Comparison of ENCODE assay signal across 8 mouse cellular contexts in genomic region chr2:160601805-160602204, GRCm38 (mm10). TPM values are rescaled to one million over a fixed set of nuclear protein-coding genes. Genes with fewer than 3 reads are reported as not detected.
DNase-seq lines count a peak whose midpoint lies in the region.

No protein-coding gene starts in this region.

- peak; percentile 32 for DNase-seq in gastrocnemius, adult 18-20 months (ENCODE audit: low spot score)
- DNase-seq in gastrocnemius, postnatal 25 days, result no peak
- DNase-seq in 3T3-L1 (ENCODE audit: low read depth, low spot score), result peak; percentile 80
- DNase-seq in NIH3T3 (ENCODE audit: low read depth), result peak; percentile 82
- DNase-seq in kidney, postnatal 14 days, result peak; percentile 49
- DNase-seq in retina, embryonic 14.5 days (ENCODE audit: low spot score), result peak; percentile 74
- DNase-seq in urinary bladder, postnatal 36 days (ENCODE audit: low spot score in 2 of 2), result no peak
- DNase-seq in layer of hippocampus, postnatal 36 days, result no peak

RNA-seq across cellular contexts. Expression of gene Top1, which starts 43.9 kb away (rescaled TPM):
- total RNA-seq in gastrocnemius, adult 18-20 months (2021), result 10 to 100 TPM; 29.1 to 36.7 TPM
- total RNA-seq in gastrocnemius, postnatal 25 days (2021), result 10 to 100 TPM; 33.4 to 34.3 TPM
- 10 to 100 TPM; 91.1 to 99.3 TPM for total RNA-seq in layer of hippocampus, postnatal 36 days (2021)

Comparison
In these comparisons a context has a peak if more than half of its experiments do, and no peak if none do; other contexts are left out.
1. DNase-seq: peak in gastrocnemius, adult 18-20 months (single experiment), 3T3-L1 (single experiment), NIH3T3 (single experiment), kidney, postnatal 14 days (single experiment) and retina, embryonic 14.5 days (single experiment); none in gastrocnemius, postnatal 25 days (single experiment), urinary bladder, postnatal 36 days (0 of 2) and layer of hippocampus, postnatal 36 days (0 of 2).